Mouse (Mus musculus): ENCODE data around the gene Gid8.

The Gid8 gene

DNA sequence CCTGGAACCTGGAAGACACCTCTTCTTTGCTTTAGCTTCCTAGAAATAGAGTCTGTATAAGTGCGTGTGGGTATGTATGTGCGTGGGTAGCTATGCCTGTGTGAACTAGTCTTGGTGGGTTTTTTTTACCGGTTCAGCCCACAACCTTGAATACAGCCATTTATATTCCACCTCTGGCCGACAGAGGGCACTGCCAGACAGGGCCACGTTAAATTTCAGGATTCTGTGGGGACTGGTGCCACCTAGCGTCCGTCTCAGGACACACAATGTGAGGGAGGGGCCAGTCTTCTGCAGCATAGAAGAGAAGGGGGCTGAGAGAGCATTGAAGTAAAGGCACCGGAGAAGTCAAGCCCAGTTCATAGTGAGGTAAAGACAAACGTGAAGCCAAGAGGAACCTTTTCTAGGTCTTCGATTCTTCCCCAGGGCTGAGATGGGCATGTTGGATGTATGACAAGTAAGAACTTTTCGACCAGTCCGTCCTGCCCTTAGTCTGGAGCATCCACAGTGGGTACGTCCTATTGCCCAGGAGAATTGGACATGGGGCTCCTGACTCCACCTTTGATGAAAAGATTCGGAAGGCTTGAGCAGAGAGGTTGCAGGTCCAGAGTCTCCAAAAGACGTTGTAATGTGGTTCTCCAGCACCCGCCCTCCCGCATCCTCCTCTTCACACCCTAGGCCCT is 35.5 kb downstream of the Gid8 start:
- in situ Hi-C loops (cut with MboI, MseI): no loop called here

DNA sequence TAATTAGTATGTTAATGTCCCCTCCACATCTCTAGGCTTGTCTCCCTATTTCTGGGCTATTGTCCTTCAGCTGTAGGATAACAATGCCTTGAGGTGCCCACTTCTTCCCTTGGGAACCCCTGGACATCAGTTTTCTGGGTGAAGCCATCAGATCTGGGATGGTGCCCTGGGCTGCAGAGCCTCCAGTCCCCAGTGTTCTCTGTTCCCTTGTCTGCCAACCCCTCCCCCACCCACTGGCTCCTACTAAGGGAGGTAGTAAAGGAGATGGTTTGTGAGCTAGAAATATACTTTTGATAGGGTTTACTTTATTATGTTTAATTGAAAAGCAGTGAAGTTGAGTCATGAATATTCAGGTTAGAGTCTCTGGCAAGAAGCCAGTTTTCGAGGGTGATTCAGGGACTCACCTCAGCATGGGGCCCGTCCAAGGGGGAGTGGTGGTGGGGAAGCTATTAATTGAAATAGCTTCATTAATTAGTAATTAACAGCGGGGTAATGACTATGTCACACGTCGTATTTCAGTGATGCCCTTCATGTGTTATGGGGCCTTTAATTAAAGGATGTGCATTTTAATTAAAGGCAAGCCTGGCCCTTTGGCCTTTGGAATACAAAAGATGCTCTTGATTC is 36.8 kb downstream of the Gid8 start:
- in situ Hi-C loops (cut with MboI, MseI): no loop called here

DNA sequence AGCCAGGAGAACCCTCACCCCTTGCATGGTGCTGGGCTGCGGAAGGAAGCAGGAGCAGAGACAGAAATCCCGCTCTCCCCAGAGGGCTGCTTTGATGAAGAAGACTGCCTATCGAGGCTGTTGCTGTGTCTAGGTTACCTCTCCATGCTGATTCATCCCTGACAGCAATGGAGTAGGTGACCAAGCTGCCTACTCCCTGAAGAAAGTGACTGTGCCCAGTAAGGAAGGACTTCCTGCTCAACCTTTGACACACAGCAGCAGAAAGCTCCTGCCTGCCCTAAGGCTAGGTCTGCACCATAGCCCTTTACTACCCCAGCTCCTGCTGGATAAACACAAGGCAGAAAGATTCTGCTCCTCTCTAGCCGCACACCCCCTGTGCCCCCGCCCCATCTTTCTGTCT is 39.0 kb downstream of the Gid8 start:
- in situ Hi-C loops (cut with MboI, MseI): no loop called here

DNA sequence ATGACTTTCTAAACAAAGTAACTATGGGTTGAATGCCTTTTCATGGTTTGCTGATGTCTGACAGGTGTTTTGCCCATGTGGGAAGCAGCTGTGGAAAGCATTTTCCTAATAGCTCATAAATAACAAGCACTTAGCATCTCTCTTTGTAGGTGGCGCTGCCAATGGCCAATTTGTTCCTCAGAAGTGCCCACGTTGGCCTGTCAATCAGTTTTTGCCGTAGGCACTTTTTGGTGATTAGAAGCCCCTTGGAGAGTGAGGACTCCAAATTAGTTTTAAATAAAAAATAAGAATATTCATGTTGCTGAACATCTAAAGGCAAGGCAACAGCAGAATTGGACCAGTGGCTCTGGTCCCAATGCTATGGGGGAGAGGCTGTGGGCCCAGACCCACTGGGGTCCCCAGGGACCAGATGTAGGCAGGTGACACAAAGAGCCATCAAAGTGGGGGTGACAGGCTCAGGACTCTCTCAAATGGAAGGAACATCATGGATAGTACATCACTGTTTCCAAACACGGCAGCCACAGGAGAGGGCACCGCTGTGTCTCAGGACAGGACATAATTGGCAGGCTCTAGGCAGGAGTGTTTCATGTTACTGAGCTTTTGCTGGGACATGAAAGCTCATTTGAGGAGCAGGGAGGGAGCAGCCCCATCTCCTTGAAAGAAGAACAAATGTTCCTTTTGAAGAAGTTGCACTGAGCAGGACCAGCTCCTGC is 45.2 kb downstream of the Gid8 start:
- in situ Hi-C loops (cut with MboI, MseI): loop anchor here (10.0 kb wide), 1 partner anchor 180 kb away; no protein-coding TSS in a partner anchor

DNA sequence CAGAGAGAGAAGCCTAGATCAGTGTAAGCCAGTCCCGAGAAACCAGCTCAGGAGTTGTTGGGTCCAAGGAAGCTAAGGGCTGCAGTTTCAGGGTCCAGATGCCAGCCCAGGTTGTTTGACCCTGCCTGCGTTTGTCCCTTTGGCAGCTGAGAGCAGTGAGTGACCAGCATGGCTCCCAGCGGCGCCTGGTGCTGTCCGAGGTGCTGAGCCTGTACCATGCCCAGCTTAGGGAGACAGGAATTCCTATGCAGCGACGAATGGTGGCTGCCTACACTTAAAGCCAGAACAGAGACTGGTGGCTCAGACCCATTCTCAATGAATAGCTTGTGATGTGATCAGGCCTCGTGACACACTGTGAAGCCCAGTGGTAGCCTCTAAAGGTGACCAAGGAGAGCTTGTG is 46.0 kb downstream of the Gid8 start:
- in situ Hi-C loops (cut with MboI, MseI): loop anchor here (10.0 kb wide), 1 partner anchor 181 kb away; no protein-coding TSS in a partner anchor

DNA sequence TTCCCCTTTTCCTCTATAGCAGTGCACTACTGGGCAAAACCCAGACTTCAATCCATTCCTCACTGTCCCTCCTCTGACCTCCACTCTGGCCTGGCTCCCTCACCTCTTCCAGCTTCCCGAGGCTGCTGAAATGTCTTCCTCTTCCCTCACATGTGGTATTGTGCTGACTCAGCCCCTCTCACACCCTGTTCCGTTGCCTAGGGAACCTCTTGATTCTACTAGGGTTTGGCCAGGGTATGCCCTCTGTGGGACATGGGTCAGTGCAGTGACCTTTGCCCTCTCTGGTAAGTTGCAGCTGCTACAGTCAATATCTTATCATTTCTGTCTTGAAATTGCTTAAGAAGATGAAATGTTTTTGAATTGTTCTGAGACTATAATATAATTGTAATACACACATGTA is 46.9 kb downstream of the Gid8 start:
- in situ Hi-C loops (cut with MboI, MseI): loop anchor here (10.0 kb wide), 1 partner anchor 182 kb away; no protein-coding TSS in a partner anchor

DNA sequence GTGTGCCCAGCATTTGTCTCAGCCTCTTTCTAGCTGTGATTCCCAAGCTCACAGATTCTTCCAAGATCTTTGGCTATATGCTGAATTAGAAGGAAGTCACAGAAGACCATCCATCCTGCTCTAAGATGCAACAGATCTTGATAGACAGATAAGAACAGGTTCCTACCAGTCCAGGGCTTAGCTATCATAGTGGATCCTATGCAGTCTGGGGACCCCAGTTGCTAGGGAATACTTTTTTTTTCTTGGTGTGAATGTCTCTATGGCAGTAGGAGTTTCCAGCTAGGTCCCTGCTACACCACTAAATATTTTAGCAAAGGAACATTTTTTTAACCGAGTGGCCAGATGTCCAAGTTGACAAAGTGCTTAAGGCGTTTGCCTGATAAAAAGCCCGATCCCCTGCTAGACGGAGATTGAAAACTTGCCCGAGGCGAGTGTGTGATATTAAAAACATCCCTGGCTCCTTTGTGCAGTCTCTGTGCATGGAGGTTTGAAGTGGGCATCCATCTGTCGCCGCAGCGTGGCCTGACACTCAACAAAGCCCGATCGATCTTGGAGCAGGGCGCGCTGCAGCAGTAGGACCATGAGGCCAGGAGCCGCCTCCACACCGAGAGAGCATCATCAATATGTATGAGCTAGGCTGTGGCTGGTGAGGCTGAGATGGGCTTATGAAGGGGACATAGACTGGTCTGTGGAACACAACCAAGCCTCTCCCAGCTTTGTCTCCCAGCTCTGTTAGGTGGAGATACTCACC is 48.8 kb downstream of the Gid8 start:
- in situ Hi-C loops (cut with MboI, MseI): loop anchor here (10.0 kb wide), 1 partner anchor 184 kb away; no protein-coding TSS in a partner anchor

DNA sequence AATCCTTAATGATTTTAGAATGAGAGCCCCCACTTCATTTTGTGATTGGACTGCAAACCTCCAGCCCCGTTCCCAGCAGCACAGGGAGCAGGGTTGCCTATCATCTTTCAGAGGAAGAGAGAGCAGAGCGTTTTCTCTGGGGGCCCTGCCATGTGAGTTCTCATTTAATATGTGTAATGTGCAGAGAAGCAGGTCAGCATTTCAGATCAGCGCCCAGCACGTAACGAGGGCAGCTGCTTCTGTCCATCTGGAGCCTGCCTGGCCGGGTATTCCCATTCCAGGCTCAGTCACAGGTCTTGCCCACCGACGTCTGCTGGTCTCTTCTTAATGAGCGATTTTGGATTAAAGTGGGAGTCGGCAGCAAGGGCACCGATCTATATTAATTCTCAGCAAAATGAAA is 55.1 kb downstream of the Gid8 start:
- in situ Hi-C loops (cut with MboI, MseI): no loop called here

DNA sequence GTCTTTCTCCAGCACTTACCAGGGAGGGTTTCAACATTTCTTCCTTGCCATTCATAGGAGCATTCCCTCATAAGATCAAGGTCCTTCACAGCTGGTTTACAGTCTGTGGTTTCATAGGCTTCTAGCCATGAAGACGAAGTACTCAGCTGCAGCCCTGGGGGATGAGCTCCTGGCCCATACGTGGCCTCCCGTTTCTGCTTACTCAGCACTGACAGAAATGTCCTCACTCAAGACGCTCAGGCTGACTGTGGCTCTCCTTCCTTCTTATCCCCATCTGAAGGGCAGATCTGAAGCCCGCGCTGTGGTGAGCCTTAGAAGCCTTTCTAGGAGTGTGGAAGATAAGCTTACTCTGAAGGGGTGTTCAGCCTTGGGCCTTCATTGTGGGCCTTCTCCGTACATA is 55.8 kb downstream of the Gid8 start:
- in situ Hi-C loops (cut with MboI, MseI): no loop called here
